Mouse (Mus musculus) midbrain, embryonic 16.5 days (tissue): ENCODE results near the gene Trim37. TPM values are rescaled to one million over a fixed set of nuclear protein-coding genes. Genes with fewer than 3 reads are reported as not detected.

ENCODE experiments used
- ATAC-seq: fragments of 200-750 bp; cut with Nextera tagmentation; 2 replicates; pipeline ENCODE4 v1.8.0; 2017; ENCODE audit warnings: moderate TSS enrichment
- H3K27ac ChIP-seq: fragments of 300-500 bp; sonication (generic); 2 replicates; pipeline ENCODE4 v1.5.1; 2014; ENCODE audit warnings: mild to moderate bottlenecking, low read length, mixed read lengths
- H3K27me3 ChIP-seq: fragments of 300-500 bp; sonication (generic); 2 replicates; pipeline ENCODE4 v1.6.1; 2014; ENCODE audit warnings: low read depth, low read length, mixed read lengths; ENCODE audit not compliant: control insufficient read depth, insufficient read depth
- H3K36me3 ChIP-seq: fragments of 300-500 bp; sonication (generic); 2 replicates; pipeline ENCODE4 v1.6.1; 2014; ENCODE audit warnings: mild to moderate bottlenecking, low read length, moderate library complexity, mixed read lengths; ENCODE audit not compliant: control insufficient read depth, insufficient read depth
- H3K4me1 ChIP-seq: fragments of 300-500 bp; sonication (generic); 2 replicates; pipeline ENCODE4 v1.6.1; 2014; ENCODE audit warnings: mild to moderate bottlenecking, low read length, mixed read lengths; ENCODE audit not compliant: control insufficient read depth, insufficient read depth
- H3K4me2 ChIP-seq: fragments of 300-500 bp; sonication (generic); 2 replicates; pipeline ENCODE4 v1.6.1; 2014; ENCODE audit warnings: mild to moderate bottlenecking, low read length, mixed read lengths
- H3K4me3 ChIP-seq: fragments of 300-500 bp; sonication (generic); 2 replicates; pipeline ENCODE4 v1.5.1; 2014; ENCODE audit warnings: low read depth, mild to moderate bottlenecking, low read length, moderate library complexity, mixed read lengths
- H3K9ac ChIP-seq: fragments of 300-500 bp; sonication (generic); 2 replicates; pipeline ENCODE4 v1.6.1; 2014; ENCODE audit warnings: low read depth, low read length, mixed read lengths
- H3K9me3 ChIP-seq: fragments of 300-500 bp; sonication (generic); replicated peaks from 2 replicates; pipeline ENCODE4 v1.6.1; 2014; ENCODE audit warnings: mild to moderate bottlenecking, low read length, mixed read lengths; ENCODE audit not compliant: control insufficient read depth, poor library complexity, severe bottlenecking
- WGBS: fragments of 180-500 bp; shearing (Covaris S2); extraction: QIAGEN DNeasy Blood & Tissue Kit; methylation state at CpG from one replicate; pipeline ENCODE4 v1.1.7; 2014; 5-methylcytosine and 5-hydroxymethylcytosine counted together
- polyA plus RNA-seq: library from polyadenylated mRNA; unstranded; fragments of >200 nt; fragmentation: Nextera tagmentation; extraction: Ambion mirVana; gene quantifications from 2 replicates; pipeline ENCODE4 v1.2.1, GENCODE M21; 2015

Gene Trim37
- polyA plus RNA-seq, 1 experiment from 2014 or later = 89.6 TPM

- 0 out of 2 replicates have a peak, but pooled peaks cover 5% of the 10 kb centered on the region for H3K36me3 ChIP-seq
- ATAC-seq = no peak
- no peaks in the 10 kb centered on the region for H3K27me3 ChIP-seq
- no peaks in the 10 kb centered on the region for H3K9me3 ChIP-seq
- 5% methylated on average over 9 of the region's 9 CpGs for WGBS
- peak overlapping the region; percentile 76 for H3K4me2 ChIP-seq
- peak overlapping the region; percentile 95 for H3K27ac ChIP-seq
- peaks cover 21% of the 10 kb centered on the region for H3K4me1 ChIP-seq
- H3K9ac ChIP-seq = peak overlapping the region; percentile 70
- H3K4me3 ChIP-seq = peak overlapping the region; percentile 57
Measured at GRCm38 (mm10) chr11:87110172-87110909, 16.5 kb upstream of the Trim37 start.

GRCm38 (mm10) chr11:87121864-87122263 lies 5.0 kb upstream of the Trim37 start:
- no peak overlapping the region for H3K4me2 ChIP-seq
- no peaks in the 10 kb centered on the region for H3K9me3 ChIP-seq
- H3K27ac ChIP-seq = no peak overlapping the region
- peaks cover 15% of the 10 kb centered on the region for H3K36me3 ChIP-seq
- peaks cover 3% of the 10 kb centered on the region; the same call in 1 of the 2 replicates for H3K4me1 ChIP-seq
- 76% methylated on average over 8 of the region's 8 CpGs for WGBS
- no peak for ATAC-seq
- no peaks in the 10 kb centered on the region for H3K27me3 ChIP-seq
- no peak overlapping the region for H3K4me3 ChIP-seq
- no peak overlapping the region for H3K9ac ChIP-seq

- Histone ChIP-seq H3K4me2 (peak overlapping the region; percentile 81; the same call in 1 of the 2 replicates), H3K27me3 (no peaks in the 10 kb centered on the region), H3K4me3 (no peak overlapping the region; the same call in 1 of the 2 replicates), H3K27ac (no peak overlapping the region; the same call in 1 of the 2 replicates), H3K4me1 (peaks cover 15% of the 10 kb centered on the region), H3K36me3 (peaks cover 17% of the 10 kb centered on the region), H3K9me3 (no peaks in the 10 kb centered on the region), H3K9ac (no peak overlapping the region)
- 51% methylated on average over 4 of the region's 4 CpGs for WGBS
- ATAC-seq = no peak
Measured at GRCm38 (mm10) chr11:87125562-87125961, 1.3 kb upstream of the Trim37 start.

GRCm38 (mm10) chr11:87126281-87126823 lies 525 bp upstream of the Trim37 start:
- 1% methylated on average over 12 of the region's 12 CpGs for WGBS
- Histone ChIP-seq H3K9me3 (no peaks in the 10 kb centered on the region), H3K4me2 (peak overlapping the region; percentile 81), H3K27me3 (no peaks in the 10 kb centered on the region), H3K36me3 (peaks cover 10% of the 10 kb centered on the region), H3K4me1 (peaks cover 15% of the 10 kb centered on the region), H3K9ac (peak overlapping the region; percentile 73), H3K4me3 (peak overlapping the region; percentile 57), H3K27ac (peak overlapping the region; percentile 82)
- no peak for ATAC-seq

- Histone ChIP-seq H3K27ac (no peak overlapping the region), H3K4me2 (no peak overlapping the region), H3K4me3 (no peak overlapping the region), H3K27me3 (no peaks in the 10 kb centered on the region), H3K9me3 (no peaks in the 10 kb centered on the region), H3K4me1 (no peaks in the 10 kb centered on the region), H3K9ac (no peak overlapping the region), H3K36me3 (peaks cover under 1% of the 10 kb centered on the region; the same call in 1 of the 2 replicates)
- no peak for ATAC-seq
- WGBS = 87% methylated on average over 4 of the region's 4 CpGs
Measured at GRCm38 (mm10) chr11:87136233-87136632, 9.4 kb downstream of the Trim37 start.

GRCm38 (mm10) chr11:87158012-87158411 lies 31.1 kb downstream of the Trim37 start:
- no peak overlapping the region for H3K27ac ChIP-seq
- no peak for ATAC-seq
- 96% methylated on average over 2 of the region's 2 CpGs for WGBS
- H3K9ac ChIP-seq = no peak overlapping the region
- peaks cover 8% of the 10 kb centered on the region; the same call in 1 of the 2 replicates for H3K36me3 ChIP-seq
- H3K27me3 ChIP-seq = no peaks in the 10 kb centered on the region
- no peaks in the 10 kb centered on the region for H3K4me1 ChIP-seq
- H3K4me2 ChIP-seq = no peak overlapping the region
- H3K4me3 ChIP-seq = no peak overlapping the region
- no peaks in the 10 kb centered on the region for H3K9me3 ChIP-seq

GRCm38 (mm10) chr11:87162687-87163086 lies 35.8 kb downstream of the Trim37 start:
- WGBS = 95% methylated on average over 4 of the region's 4 CpGs
- Histone ChIP-seq H3K27me3 (no peaks in the 10 kb centered on the region), H3K4me2 (no peak overlapping the region), H3K36me3 (peaks cover 27% of the 10 kb centered on the region), H3K9ac (no peak overlapping the region), H3K4me1 (no peaks in the 10 kb centered on the region), H3K9me3 (no peaks in the 10 kb centered on the region), H3K4me3 (no peak overlapping the region), H3K27ac (no peak overlapping the region)
- ATAC-seq = no peak

GRCm38 (mm10) chr11:87163751-87164150 lies 36.9 kb downstream of the Trim37 start:
- H3K27ac ChIP-seq = no peak overlapping the region
- peaks cover 37% of the 10 kb centered on the region for H3K36me3 ChIP-seq
- H3K9me3 ChIP-seq = no peaks in the 10 kb centered on the region
- no peak overlapping the region for H3K9ac ChIP-seq
- H3K4me2 ChIP-seq = no peak overlapping the region
- no peaks in the 10 kb centered on the region for H3K4me1 ChIP-seq
- no peak for ATAC-seq
- no peaks in the 10 kb centered on the region for H3K27me3 ChIP-seq
- no peak overlapping the region for H3K4me3 ChIP-seq

GRCm38 (mm10) chr11:87173625-87174024 lies 46.7 kb downstream of the Trim37 start:
- Histone ChIP-seq H3K27me3 (no peaks in the 10 kb centered on the region), H3K4me2 (no peak overlapping the region), H3K36me3 (peaks cover 8% of the 10 kb centered on the region), H3K9ac (no peak overlapping the region), H3K4me3 (no peak overlapping the region), H3K4me1 (no peaks in the 10 kb centered on the region), H3K27ac (no peak overlapping the region), H3K9me3 (no peaks in the 10 kb centered on the region)
- no peak for ATAC-seq
- 81% methylated on average over 5 of the region's 5 CpGs for WGBS
